Mouse (Mus musculus) limb, embryonic 15.5 days (tissue): Measurements from ENCODE around the gene Gm45837. TPM values are rescaled to one million over a fixed set of nuclear protein-coding genes. Genes with fewer than 3 reads are reported as not detected.

Experiments
- ATAC-seq: fragments of 200-750 bp; cut with Nextera tagmentation; 2 replicates; pipeline ENCODE4 v1.8.0; 2017; ENCODE audit warnings: low read depth, moderate TSS enrichment; ENCODE audit not compliant: insufficient number of reproducible peaks, low FRiP score, low TSS enrichment
- H3K27ac ChIP-seq: fragments of 300-500 bp; sonication (generic); 2 replicates; pipeline ENCODE4 v1.5.1; 2015; ENCODE audit warnings: moderate library complexity, mild to moderate bottlenecking, inconsistent platforms
- H3K27me3 ChIP-seq: fragments of 300-500 bp; sonication (generic); 2 replicates; pipeline ENCODE4 v1.6.1; 2015; ENCODE audit warnings: inconsistent platforms
- H3K36me3 ChIP-seq: fragments of 300-500 bp; sonication (generic); 2 replicates; pipeline ENCODE4 v1.6.1; 2015; ENCODE audit warnings: inconsistent platforms
- H3K4me1 ChIP-seq: fragments of 300-500 bp; sonication (generic); 2 replicates; pipeline ENCODE4 v1.6.1; 2015; ENCODE audit warnings: inconsistent platforms
- H3K4me2 ChIP-seq: fragments of 300-500 bp; sonication (generic); 2 replicates; pipeline ENCODE4 v1.6.1; 2015; ENCODE audit warnings: mild to moderate bottlenecking, inconsistent platforms
- H3K4me3 ChIP-seq: fragments of 300-500 bp; sonication (generic); 2 replicates; pipeline ENCODE4 v1.5.1; 2015; ENCODE audit warnings: mild to moderate bottlenecking, inconsistent platforms
- H3K9ac ChIP-seq: fragments of 300-500 bp; sonication (generic); 2 replicates; pipeline ENCODE4 v1.6.1; 2015; ENCODE audit warnings: inconsistent platforms
- H3K9me3 ChIP-seq: fragments of 300-500 bp; sonication (generic); 2 replicates; pipeline ENCODE4 v1.6.1; 2016; ENCODE audit warnings: inconsistent platforms
- WGBS: fragments of 180-500 bp; shearing (Covaris S2); methylation state at CpG from one replicate; pipeline ENCODE4 v1.1.7; 2015; 5-methylcytosine and 5-hydroxymethylcytosine counted together
- polyA plus RNA-seq: library from polyadenylated mRNA; unstranded; fragments of >200 nt; fragmentation: Nextera tagmentation; extraction: Ambion mirVana; gene quantifications from 2 replicates; pipeline ENCODE4 v1.2.1, GENCODE M21; 2015

Gene Gm45837
- polyA plus RNA-seq, 1 experiment from 2014 or later, result 3.6 TPM

DNA sequence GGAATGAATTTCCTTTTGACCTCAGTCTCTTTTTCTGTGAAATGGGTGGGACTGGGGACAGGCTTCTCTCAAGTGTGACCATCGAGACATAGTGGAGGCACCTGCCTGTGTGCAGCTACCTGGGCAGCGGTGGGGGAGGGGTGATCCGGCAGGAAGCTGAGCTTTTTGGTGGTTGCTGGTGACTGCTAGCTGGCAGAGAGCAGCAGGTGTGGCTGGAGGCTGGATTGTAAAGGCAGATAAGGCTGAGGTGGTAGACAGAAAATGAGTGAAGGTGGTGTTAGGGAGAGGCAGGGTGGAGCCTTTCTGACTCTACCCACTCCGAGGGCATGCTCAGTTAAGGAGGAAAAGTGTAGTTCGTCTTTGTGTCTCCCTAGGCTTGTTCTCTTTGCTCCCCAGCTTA is 76.4 kb downstream of the Gm45837 start:
- Histone ChIP-seq H3K36me3 (no peaks in the 10 kb centered on the region), H3K9ac (no peak overlapping the region), H3K27me3 (no peaks in the 10 kb centered on the region), H3K4me1 (peaks cover 5% of the 10 kb centered on the region; the same call in 1 of the 2 replicates), H3K4me3 (no peak overlapping the region), H3K4me2 (no peak overlapping the region), H3K27ac (no peak overlapping the region), H3K9me3 (no peaks in the 10 kb centered on the region)
- ATAC-seq, result no peak
- WGBS, result 72% methylated on average over 5 of the region's 5 CpGs

DNA sequence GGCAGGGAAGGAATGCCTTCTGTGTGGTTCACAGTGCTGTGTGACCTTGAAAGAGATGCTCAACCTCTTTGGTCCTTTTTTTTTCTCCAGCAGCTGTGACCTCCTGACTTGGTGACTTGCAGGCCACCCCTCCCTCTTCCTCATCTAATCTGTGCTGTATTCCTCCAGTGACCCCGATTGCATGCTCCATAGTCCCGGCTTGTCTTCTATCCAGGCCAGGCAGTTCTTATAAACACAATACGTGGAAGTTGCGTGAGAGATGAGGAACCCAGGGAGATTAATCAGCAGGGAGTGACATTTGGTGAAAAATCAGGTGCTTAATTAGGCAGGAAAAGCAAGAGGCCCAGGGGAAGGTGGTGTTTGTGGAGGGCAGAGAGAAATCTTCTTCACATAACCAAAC is 80.3 kb downstream of the Gm45837 start:
- no peak overlapping the region for H3K4me3 ChIP-seq
- no peak for ATAC-seq
- H3K4me1 ChIP-seq, result no peaks in the 10 kb centered on the region
- no peaks in the 10 kb centered on the region for H3K9me3 ChIP-seq
- 60% methylated on average over 4 of the region's 4 CpGs for WGBS
- H3K4me2 ChIP-seq, result no peak overlapping the region
- H3K9ac ChIP-seq, result no peak overlapping the region
- H3K36me3 ChIP-seq, result no peaks in the 10 kb centered on the region; the same call in 1 of the 2 replicates
- H3K27ac ChIP-seq, result no peak overlapping the region
- H3K27me3 ChIP-seq, result no peaks in the 10 kb centered on the region

DNA sequence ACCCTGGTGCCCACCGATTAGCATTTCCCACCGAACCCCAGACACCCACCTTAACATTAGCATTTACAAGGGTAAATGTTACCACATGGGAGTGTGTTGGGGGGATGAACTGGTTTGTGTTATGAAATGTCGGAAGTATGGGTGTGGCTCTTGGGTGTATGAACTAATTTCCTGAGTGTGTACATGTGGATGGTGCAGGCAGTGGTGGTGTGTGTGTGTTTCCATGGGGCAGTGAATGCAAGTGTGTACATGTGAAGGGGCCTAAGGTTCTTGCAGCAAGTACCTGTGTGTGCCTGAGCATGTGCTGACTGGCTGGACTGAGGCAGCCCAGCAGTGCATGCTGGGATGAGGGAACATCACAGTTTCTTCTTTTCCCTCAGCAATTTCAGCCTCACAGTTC is 87.7 kb downstream of the Gm45837 start:
- Histone ChIP-seq H3K9ac (no peak overlapping the region), H3K4me2 (no peak overlapping the region), H3K9me3 (no peaks in the 10 kb centered on the region), H3K27ac (no peak overlapping the region), H3K27me3 (peaks cover 18% of the 10 kb centered on the region; the same call in 1 of the 2 replicates), H3K4me1 (no peaks in the 10 kb centered on the region), H3K4me3 (no peak overlapping the region), H3K36me3 (no peaks in the 10 kb centered on the region; the same call in 1 of the 2 replicates)
- 66% methylated on average over 3 of the region's 3 CpGs for WGBS
- ATAC-seq, result no peak

DNA sequence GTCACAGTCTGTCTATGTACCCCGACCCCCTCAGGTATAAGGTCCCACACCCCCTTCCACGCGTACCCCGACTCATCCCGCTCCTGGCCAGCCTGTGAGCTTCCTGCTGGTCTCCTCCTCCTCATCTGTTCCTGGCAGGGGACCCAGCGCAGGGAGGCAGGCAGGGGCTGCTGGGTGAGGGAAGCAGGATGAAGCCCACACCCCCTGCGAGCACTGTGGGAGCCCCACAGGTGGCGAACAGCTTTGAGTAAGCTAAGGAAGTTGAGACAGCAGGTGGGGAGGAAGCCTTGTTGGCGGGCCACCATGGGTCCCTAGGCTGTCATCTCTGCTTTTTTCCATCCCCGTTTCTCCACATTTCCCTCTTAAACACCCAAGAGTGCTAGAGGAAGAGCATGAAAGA is 88.6 kb downstream of the Gm45837 start:
- ATAC-seq, result no peak
- 0 out of 2 replicates have a peak, but pooled peaks cover 3% of the 10 kb centered on the region for H3K4me1 ChIP-seq
- peaks cover 25% of the 10 kb centered on the region for H3K27me3 ChIP-seq
- no peak overlapping the region for H3K27ac ChIP-seq
- 41% methylated on average over 10 of the region's 10 CpGs for WGBS
- no peak overlapping the region for H3K9ac ChIP-seq
- no peaks in the 10 kb centered on the region; the same call in 1 of the 2 replicates for H3K36me3 ChIP-seq
- H3K4me3 ChIP-seq, result no peak overlapping the region
- no peak overlapping the region for H3K4me2 ChIP-seq
- no peaks in the 10 kb centered on the region for H3K9me3 ChIP-seq

DNA sequence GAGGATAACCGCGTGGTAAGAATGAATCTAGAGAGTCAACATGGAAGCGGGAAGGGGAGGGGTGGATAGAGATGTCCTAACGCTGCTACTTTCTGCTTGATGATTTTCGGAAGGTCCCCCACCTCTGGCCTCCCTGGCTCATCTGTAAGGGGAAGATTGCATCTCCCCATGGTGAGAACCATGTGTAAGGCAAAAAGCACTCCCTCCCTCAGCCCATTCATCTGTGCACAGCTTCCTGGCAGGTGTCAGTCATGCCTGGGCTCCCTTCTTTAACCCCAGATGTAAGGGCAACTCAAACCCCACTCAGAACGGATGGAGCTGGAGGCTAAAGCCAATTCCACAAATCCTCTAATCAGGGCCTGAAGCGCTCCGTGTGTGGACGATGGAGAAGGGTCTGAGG is 89.0 kb downstream of the Gm45837 start:
- Histone ChIP-seq H3K4me3 (no peak overlapping the region), H3K36me3 (no peaks in the 10 kb centered on the region), H3K27ac (no peak overlapping the region), H3K4me2 (no peak overlapping the region), H3K27me3 (peaks cover 30% of the 10 kb centered on the region), H3K9ac (no peak overlapping the region), H3K4me1 (peaks cover 8% of the 10 kb centered on the region; the same call in 1 of the 2 replicates), H3K9me3 (no peaks in the 10 kb centered on the region)
- no peak for ATAC-seq
- WGBS, result 73% methylated on average over 9 of the region's 9 CpGs

DNA sequence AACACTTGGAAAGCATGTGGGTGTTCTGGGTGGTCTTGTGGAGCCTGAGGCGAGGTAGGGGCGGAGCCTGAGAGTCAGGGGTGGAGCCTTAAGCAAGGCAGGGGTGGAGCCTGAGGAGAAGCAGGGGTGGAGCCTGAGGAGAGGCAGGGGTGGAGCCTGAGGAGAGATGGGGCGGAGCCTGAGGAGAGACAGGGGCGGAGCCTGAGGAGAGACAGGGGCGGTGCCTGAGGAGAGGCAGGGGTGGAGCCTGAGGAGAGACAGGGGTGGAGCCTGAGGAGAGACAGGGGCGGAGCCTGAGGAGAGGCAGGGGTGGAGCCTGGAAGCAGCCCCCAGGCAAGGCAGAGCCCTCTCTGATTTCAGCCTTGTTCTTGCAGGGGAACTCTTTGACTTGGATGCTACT is 90.5 kb downstream of the Gm45837 start:
- H3K9me3 ChIP-seq, result no peaks in the 10 kb centered on the region
- ATAC-seq, result no peak
- no peak overlapping the region for H3K9ac ChIP-seq
- no peak overlapping the region for H3K4me2 ChIP-seq
- H3K27me3 ChIP-seq, result peaks cover 41% of the 10 kb centered on the region
- 77% methylated on average over 6 of the region's 6 CpGs for WGBS
- no peak overlapping the region for H3K4me3 ChIP-seq
- no peaks in the 10 kb centered on the region for H3K36me3 ChIP-seq
- H3K27ac ChIP-seq, result no peak overlapping the region
- H3K4me1 ChIP-seq, result peaks cover 9% of the 10 kb centered on the region; the same call in 1 of the 2 replicates

DNA sequence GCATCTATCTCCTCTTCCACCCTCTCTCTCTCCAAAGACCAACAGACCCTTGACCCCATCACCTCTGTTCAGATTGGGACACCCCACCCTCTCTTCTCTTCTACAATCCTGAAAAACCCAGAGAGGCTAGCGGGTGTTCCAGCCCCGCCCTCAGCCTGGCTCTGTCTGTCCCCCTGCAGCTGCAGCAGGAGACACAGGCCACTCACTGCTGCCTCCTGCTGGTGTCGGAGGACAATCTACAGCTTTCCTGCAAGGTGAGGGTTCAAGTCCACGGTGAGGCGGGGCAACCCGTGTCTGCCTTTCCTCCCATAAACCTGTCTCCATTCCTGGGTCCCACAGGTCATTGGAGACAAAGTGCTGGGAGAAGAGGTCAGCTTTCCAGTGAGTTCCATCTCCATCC is 91.0 kb downstream of the Gm45837 start:
- Histone ChIP-seq H3K4me2 (no peak overlapping the region), H3K9me3 (no peaks in the 10 kb centered on the region), H3K4me1 (peaks cover 9% of the 10 kb centered on the region; the same call in 1 of the 2 replicates), H3K27me3 (peaks cover 41% of the 10 kb centered on the region), H3K9ac (no peak overlapping the region), H3K36me3 (no peaks in the 10 kb centered on the region), H3K27ac (no peak overlapping the region), H3K4me3 (no peak overlapping the region)
- no peak for ATAC-seq
- whole genome bisulfite sequencing, result 64% methylated on average over 6 of the region's 6 CpGs

DNA sequence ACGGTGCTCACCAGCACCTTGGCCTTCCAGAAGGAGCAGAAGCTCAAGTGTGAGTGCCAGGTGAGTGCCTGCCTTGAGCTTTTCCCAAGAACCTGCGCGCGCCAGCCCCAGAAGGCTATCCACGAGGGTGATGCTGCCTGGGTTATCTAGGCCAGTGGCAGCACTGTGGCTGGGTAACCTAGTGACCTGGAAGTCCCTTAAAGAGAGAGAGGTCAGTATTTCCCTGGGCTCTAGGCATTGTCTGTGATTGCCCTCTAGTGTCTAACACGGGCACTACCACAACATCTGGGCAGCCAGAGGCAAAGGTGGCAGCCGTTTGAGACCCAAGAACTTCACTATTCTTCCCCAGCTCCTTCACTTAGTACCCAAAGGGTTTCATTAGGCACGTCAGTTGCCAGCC is 92.7 kb downstream of the Gm45837 start:
- peaks cover 32% of the 10 kb centered on the region for H3K27me3 ChIP-seq
- 30% methylated on average over 8 of the region's 8 CpGs for WGBS
- H3K9me3 ChIP-seq, result no peaks in the 10 kb centered on the region
- no peak overlapping the region for H3K27ac ChIP-seq
- no peak overlapping the region for H3K4me3 ChIP-seq
- H3K4me2 ChIP-seq, result no peak overlapping the region
- no peak overlapping the region for H3K9ac ChIP-seq
- no peaks in the 10 kb centered on the region for H3K36me3 ChIP-seq
- peaks cover 9% of the 10 kb centered on the region; the same call in 1 of the 2 replicates for H3K4me1 ChIP-seq
- ATAC-seq, result no peak

DNA sequence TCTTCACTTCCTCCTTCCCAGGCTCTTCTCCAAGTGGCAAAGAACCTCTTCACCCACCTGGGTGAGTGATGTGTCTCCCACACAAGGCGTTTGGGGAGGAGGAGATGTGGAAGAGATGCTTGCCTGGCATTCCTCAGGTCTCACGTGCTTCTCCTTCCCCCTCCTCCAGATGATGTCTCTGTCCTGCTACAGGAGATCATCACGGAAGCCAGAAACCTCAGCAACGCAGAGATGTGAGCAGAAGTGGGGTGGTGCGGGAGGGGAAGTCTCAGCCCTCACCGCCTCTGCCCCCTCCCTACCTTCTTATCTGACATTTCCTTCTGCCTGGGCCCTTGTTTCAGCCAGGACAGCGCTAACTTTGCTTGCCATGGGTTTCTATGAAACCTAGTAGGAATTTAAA is 93.1 kb downstream of the Gm45837 start:
- no peaks in the 10 kb centered on the region for H3K36me3 ChIP-seq
- H3K9ac ChIP-seq, result no peak overlapping the region
- H3K4me1 ChIP-seq, result peaks cover 9% of the 10 kb centered on the region; the same call in 1 of the 2 replicates
- ATAC-seq, result no peak
- 28% methylated on average over 7 of the region's 7 CpGs for WGBS
- no peak overlapping the region for H3K4me2 ChIP-seq
- no peak overlapping the region for H3K27ac ChIP-seq
- H3K27me3 ChIP-seq, result peaks cover 29% of the 10 kb centered on the region
- no peaks in the 10 kb centered on the region for H3K9me3 ChIP-seq
- H3K4me3 ChIP-seq, result no peak overlapping the region

DNA sequence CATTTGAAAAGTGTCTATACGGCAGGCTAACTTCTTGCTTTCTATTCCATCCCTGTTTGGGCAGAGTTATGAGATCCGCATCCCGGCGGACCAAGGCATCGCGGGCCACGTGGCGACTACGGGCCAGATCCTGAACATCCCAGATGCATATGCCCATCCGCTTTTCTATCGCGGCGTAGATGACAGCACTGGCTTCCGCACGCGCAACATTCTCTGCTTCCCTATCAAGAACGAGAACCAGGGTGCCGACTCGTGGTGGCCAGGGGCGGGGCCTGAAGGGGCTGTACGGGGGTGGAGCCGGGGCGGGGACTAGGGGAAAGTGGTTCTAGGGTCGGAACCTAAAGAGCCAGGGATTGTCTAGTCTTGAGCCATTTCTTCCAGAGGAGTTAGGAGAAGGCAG is 93.8 kb downstream of the Gm45837 start:
- H3K9me3 ChIP-seq, result no peaks in the 10 kb centered on the region
- peaks cover 9% of the 10 kb centered on the region; the same call in 1 of the 2 replicates for H3K4me1 ChIP-seq
- no peak for ATAC-seq
- WGBS, result 6% methylated on average over 24 of the region's 24 CpGs
- H3K27me3 ChIP-seq, result peaks cover 27% of the 10 kb centered on the region
- H3K4me2 ChIP-seq, result peak overlapping the region; percentile 56
- H3K27ac ChIP-seq, result no peak overlapping the region
- H3K4me3 ChIP-seq, result peak overlapping the region; percentile 30
- no peaks in the 10 kb centered on the region for H3K36me3 ChIP-seq
- H3K9ac ChIP-seq, result 0 out of 2 replicates have a peak overlapping the region, but pooled peaks have one; percentile 4

DNA sequence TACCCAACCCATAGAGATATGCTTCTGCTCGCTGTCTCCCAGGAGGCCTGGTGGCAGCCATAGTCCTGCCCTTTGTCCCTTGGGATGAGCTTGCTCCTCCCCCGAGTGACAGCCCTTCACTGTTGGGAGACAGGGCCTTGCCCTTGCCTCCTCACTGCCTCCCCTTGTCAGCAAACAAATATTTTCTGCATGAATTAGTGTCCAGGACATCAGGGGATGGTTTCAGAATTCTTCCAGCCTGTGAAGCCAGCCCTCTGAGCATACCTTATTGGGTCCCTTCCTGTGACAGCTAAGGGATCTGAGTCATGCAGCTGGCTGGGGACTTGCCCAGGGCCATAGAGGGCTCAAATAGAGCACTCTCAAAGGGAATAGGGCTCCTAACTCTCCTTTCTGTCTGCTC is 98.5 kb downstream of the Gm45837 start:
- H3K9ac ChIP-seq, result no peak overlapping the region
- H3K4me1 ChIP-seq, result peaks cover 10% of the 10 kb centered on the region; the same call in 1 of the 2 replicates
- ATAC-seq, result no peak
- H3K4me2 ChIP-seq, result no peak overlapping the region
- H3K36me3 ChIP-seq, result no peaks in the 10 kb centered on the region
- no peak overlapping the region for H3K27ac ChIP-seq
- 66% methylated on average over 2 of the region's 2 CpGs for WGBS
- H3K4me3 ChIP-seq, result no peak overlapping the region
- no peaks in the 10 kb centered on the region for H3K9me3 ChIP-seq
- H3K27me3 ChIP-seq, result peaks cover 16% of the 10 kb centered on the region

DNA sequence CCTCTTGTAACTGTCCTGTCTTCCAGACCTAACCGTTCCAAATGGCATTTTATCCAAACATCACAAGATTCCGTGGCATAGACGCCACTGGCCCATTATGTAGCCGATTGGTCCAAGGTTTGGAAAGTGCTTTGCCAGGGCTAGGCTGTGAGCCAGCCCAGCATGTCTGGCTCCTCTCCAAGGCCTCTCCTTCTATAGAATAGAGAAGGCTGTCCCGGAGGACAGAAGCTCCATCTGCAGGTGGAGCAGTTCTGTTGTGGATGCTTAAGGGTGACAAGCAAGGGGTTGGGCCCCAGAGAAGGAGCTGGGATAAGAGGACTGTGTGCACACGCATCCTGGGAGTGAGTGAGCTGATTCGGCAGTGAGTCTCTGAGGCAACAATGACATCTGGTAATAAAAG is 103.0 kb downstream of the Gm45837 start:
- Histone ChIP-seq H3K27ac (no peak overlapping the region), H3K9ac (no peak overlapping the region), H3K36me3 (no peaks in the 10 kb centered on the region), H3K9me3 (no peaks in the 10 kb centered on the region), H3K4me1 (0 out of 2 replicates have a peak, but pooled peaks cover 4% of the 10 kb centered on the region), H3K4me2 (no peak overlapping the region), H3K4me3 (no peak overlapping the region), H3K27me3 (no peaks in the 10 kb centered on the region)
- 55% methylated on average over 7 of the region's 7 CpGs for WGBS
- no peak for ATAC-seq

DNA sequence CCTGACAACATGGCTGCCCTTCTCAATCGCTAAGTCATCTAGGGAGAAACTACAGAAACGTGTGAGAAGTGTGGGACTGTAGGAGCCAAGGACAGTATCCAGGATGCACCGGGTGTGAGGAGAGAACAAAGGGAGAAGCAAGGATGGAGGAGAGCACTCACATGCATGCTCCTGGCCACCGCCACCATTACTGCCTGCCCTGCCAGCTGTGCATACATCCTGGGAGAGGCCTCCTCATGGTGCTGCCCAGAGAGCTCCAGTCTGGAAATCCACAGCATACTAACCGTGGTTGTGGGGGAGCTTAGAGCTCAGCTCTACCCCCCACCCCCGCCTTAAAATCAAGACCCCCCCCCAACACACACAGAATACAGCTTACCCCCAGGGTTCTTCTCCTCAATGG is 104.1 kb downstream of the Gm45837 start:
- Histone ChIP-seq H3K4me3 (no peak overlapping the region), H3K27ac (no peak overlapping the region), H3K27me3 (no peaks in the 10 kb centered on the region), H3K9me3 (no peaks in the 10 kb centered on the region), H3K4me1 (0 out of 2 replicates have a peak, but pooled peaks cover 4% of the 10 kb centered on the region), H3K4me2 (no peak overlapping the region), H3K36me3 (no peaks in the 10 kb centered on the region), H3K9ac (no peak overlapping the region)
- 72% methylated on average over 6 of the region's 6 CpGs for WGBS
- no peak for ATAC-seq
